Mouse (Mus musculus) embryonic facial prominence, embryonic 13.5 days (tissue): ENCODE measurements around the gene Mrpl23. TPM values are rescaled to one million over a fixed set of nuclear protein-coding genes. Genes with fewer than 3 reads are reported as not detected.

Experiments used
- ATAC-seq: fragments of 200-750 bp; cut with Nextera tagmentation; 2 replicates; pipeline ENCODE4 v1.8.0; 2017; ENCODE audit warnings: low read depth; ENCODE audit not compliant: insufficient number of reproducible peaks, insufficient read depth, low FRiP score, low TSS enrichment
- H3K27ac ChIP-seq: fragments of 300-500 bp; sonication (generic); 2 replicates; pipeline ENCODE4 v1.5.1; 2015; ENCODE audit warnings: moderate library complexity, mild to moderate bottlenecking, inconsistent platforms
- H3K27me3 ChIP-seq: fragments of 300-500 bp; sonication (generic); 2 replicates; pipeline ENCODE4 v1.6.1; 2015; ENCODE audit warnings: mild to moderate bottlenecking, inconsistent platforms
- H3K36me3 ChIP-seq: fragments of 300-500 bp; sonication (generic); 2 replicates; pipeline ENCODE4 v1.6.1; 2015; ENCODE audit warnings: mild to moderate bottlenecking, inconsistent platforms
- H3K4me1 ChIP-seq: fragments of 300-500 bp; sonication (generic); 2 replicates; pipeline ENCODE4 v1.6.1; 2015; ENCODE audit warnings: inconsistent platforms
- H3K4me2 ChIP-seq: fragments of 300-500 bp; sonication (generic); 2 replicates; pipeline ENCODE4 v1.6.1; 2015; ENCODE audit warnings: moderate library complexity, mild to moderate bottlenecking, inconsistent platforms
- H3K4me3 ChIP-seq: fragments of 300-500 bp; sonication (generic); 2 replicates; pipeline ENCODE4 v1.5.1; 2015; ENCODE audit warnings: mild to moderate bottlenecking, inconsistent platforms
- H3K9ac ChIP-seq: fragments of 300-500 bp; sonication (generic); 2 replicates; pipeline ENCODE4 v1.6.1; 2015; ENCODE audit warnings: mild to moderate bottlenecking, inconsistent platforms
- H3K9me3 ChIP-seq: fragments of 300-500 bp; sonication (generic); 2 replicates; pipeline ENCODE4 v1.6.1; 2016; ENCODE audit warnings: inconsistent platforms
- WGBS: fragments of 180-500 bp; shearing (Covaris S2); methylation state at CpG from one replicate; pipeline ENCODE4 v1.1.7; 2015; ENCODE audit warnings: mixed read lengths; 5-methylcytosine and 5-hydroxymethylcytosine counted together
- polyA plus RNA-seq: library from polyadenylated mRNA; unstranded; fragments of >200 nt; fragmentation: Nextera tagmentation; extraction: Ambion mirVana; gene quantifications from 2 replicates; pipeline ENCODE4 v1.2.1, GENCODE M21; 2015

Mrpl23 gene
- polyA plus RNA-seq, 1 experiment from 2014 or later, result 36.0 TPM

GRCm38 (mm10) chr7:142552591-142553416 lies 20.3 kb downstream of the Mrpl23 start:
- H3K4me2 ChIP-seq, result peak overlapping the region; percentile 16; the same call in 1 of the 2 replicates
- H3K4me1 ChIP-seq, result peaks cover 59% of the 10 kb centered on the region
- H3K9ac ChIP-seq, result peak overlapping the region; percentile 44
- no peak overlapping the region for H3K4me3 ChIP-seq
- peak; percentile 65 for ATAC-seq
- WGBS, result 17% methylated on average over 13 of the region's 13 CpGs
- no peaks in the 10 kb centered on the region for H3K27me3 ChIP-seq
- H3K27ac ChIP-seq, result peak overlapping the region; percentile 97
- H3K36me3 ChIP-seq, result no peaks in the 10 kb centered on the region
- no peaks in the 10 kb centered on the region for H3K9me3 ChIP-seq

GRCm38 (mm10) chr7:142553417-142554335 lies 21.2 kb downstream of the Mrpl23 start:
- H3K4me1 ChIP-seq, result peaks cover 55% of the 10 kb centered on the region
- WGBS, result 10% methylated on average over 11 of the region's 11 CpGs
- peak overlapping the region; percentile 44; the same call in 1 of the 2 replicates for H3K9ac ChIP-seq
- H3K4me2 ChIP-seq, result peak overlapping the region; percentile 16; the same call in 1 of the 2 replicates
- H3K9me3 ChIP-seq, result no peaks in the 10 kb centered on the region
- ATAC-seq, result no peak
- H3K27ac ChIP-seq, result peak overlapping the region; percentile 97
- no peaks in the 10 kb centered on the region for H3K27me3 ChIP-seq
- H3K36me3 ChIP-seq, result no peaks in the 10 kb centered on the region
- no peak overlapping the region for H3K4me3 ChIP-seq

- Histone ChIP-seq H3K9me3 (no peaks in the 10 kb centered on the region), H3K9ac (no peak overlapping the region), H3K36me3 (no peaks in the 10 kb centered on the region), H3K4me3 (no peak overlapping the region), H3K4me1 (peaks cover 60% of the 10 kb centered on the region), H3K27ac (peak overlapping the region; percentile 97), H3K27me3 (no peaks in the 10 kb centered on the region), H3K4me2 (peak overlapping the region; percentile 9; the same call in 1 of the 2 replicates)
- WGBS, result 4% methylated on average over 1 of the region's 1 CpGs
- no peak for ATAC-seq
Observed at GRCm38 (mm10) chr7:142554625-142555024, 22.1 kb downstream of the Mrpl23 start.

GRCm38 (mm10) chr7:142555366-142556088 lies 23.0 kb downstream of the Mrpl23 start:
- no peaks in the 10 kb centered on the region for H3K9me3 ChIP-seq
- peak overlapping the region; percentile 97; the same call in 1 of the 2 replicates for H3K27ac ChIP-seq
- H3K4me2 ChIP-seq, result no peak overlapping the region
- peaks cover 66% of the 10 kb centered on the region for H3K4me1 ChIP-seq
- H3K36me3 ChIP-seq, result no peaks in the 10 kb centered on the region
- no peak overlapping the region for H3K9ac ChIP-seq
- 79% methylated on average over 8 of the region's 8 CpGs for WGBS
- ATAC-seq, result no peak
- H3K27me3 ChIP-seq, result no peaks in the 10 kb centered on the region
- no peak overlapping the region for H3K4me3 ChIP-seq

GRCm38 (mm10) chr7:142556089-142556476 lies 23.6 kb downstream of the Mrpl23 start:
- Histone ChIP-seq H3K27me3 (no peaks in the 10 kb centered on the region), H3K9me3 (no peaks in the 10 kb centered on the region), H3K9ac (no peak overlapping the region), H3K4me3 (no peak overlapping the region), H3K27ac (no peak overlapping the region), H3K4me1 (peaks cover 69% of the 10 kb centered on the region), H3K36me3 (no peaks in the 10 kb centered on the region), H3K4me2 (no peak overlapping the region)
- WGBS, result 95% methylated on average over 2 of the region's 2 CpGs
- no peak for ATAC-seq

- no peak overlapping the region for H3K27ac ChIP-seq
- H3K9ac ChIP-seq, result no peak overlapping the region
- no peak overlapping the region for H3K4me2 ChIP-seq
- H3K36me3 ChIP-seq, result no peaks in the 10 kb centered on the region
- H3K4me3 ChIP-seq, result no peak overlapping the region
- WGBS, result 30% methylated on average over 6 of the region's 6 CpGs
- H3K27me3 ChIP-seq, result no peaks in the 10 kb centered on the region
- ATAC-seq, result no peak
- peaks cover 73% of the 10 kb centered on the region for H3K4me1 ChIP-seq
- H3K9me3 ChIP-seq, result no peaks in the 10 kb centered on the region
Observed at GRCm38 (mm10) chr7:142557696-142558095, 25.2 kb downstream of the Mrpl23 start.

GRCm38 (mm10) chr7:142558511-142559146 lies 26.1 kb downstream of the Mrpl23 start:
- no peak overlapping the region for H3K4me2 ChIP-seq
- no peaks in the 10 kb centered on the region for H3K36me3 ChIP-seq
- no peak overlapping the region for H3K4me3 ChIP-seq
- H3K27me3 ChIP-seq, result no peaks in the 10 kb centered on the region
- H3K9ac ChIP-seq, result no peak overlapping the region
- H3K9me3 ChIP-seq, result no peaks in the 10 kb centered on the region
- peaks cover 73% of the 10 kb centered on the region for H3K4me1 ChIP-seq
- 91% methylated on average over 9 of the region's 9 CpGs for WGBS
- peak overlapping the region; percentile 62; the same call in 1 of the 2 replicates for H3K27ac ChIP-seq
- no peak for ATAC-seq

GRCm38 (mm10) chr7:142559651-142560175 lies 27.2 kb downstream of the Mrpl23 start:
- Histone ChIP-seq H3K27ac (peak overlapping the region; percentile 75), H3K4me3 (no peak overlapping the region), H3K4me2 (no peak overlapping the region), H3K27me3 (no peaks in the 10 kb centered on the region), H3K9ac (no peak overlapping the region), H3K4me1 (peaks cover 72% of the 10 kb centered on the region), H3K9me3 (no peaks in the 10 kb centered on the region), H3K36me3 (no peaks in the 10 kb centered on the region)
- whole genome bisulfite sequencing, result 16% methylated on average over 5 of the region's 5 CpGs
- ATAC-seq, result no peak

- no peak for ATAC-seq
- H3K27me3 ChIP-seq, result no peaks in the 10 kb centered on the region
- H3K9me3 ChIP-seq, result no peaks in the 10 kb centered on the region
- peak overlapping the region; percentile 75 for H3K27ac ChIP-seq
- WGBS, result 31% methylated on average over 18 of the region's 18 CpGs
- H3K4me1 ChIP-seq, result peaks cover 68% of the 10 kb centered on the region
- H3K4me3 ChIP-seq, result no peak overlapping the region
- H3K9ac ChIP-seq, result no peak overlapping the region; the same call in 1 of the 2 replicates
- no peaks in the 10 kb centered on the region for H3K36me3 ChIP-seq
- no peak overlapping the region for H3K4me2 ChIP-seq
Observed at GRCm38 (mm10) chr7:142560942-142561855, 28.7 kb downstream of the Mrpl23 start.

GRCm38 (mm10) chr7:142561856-142562404 lies 29.4 kb downstream of the Mrpl23 start:
- H3K9me3 ChIP-seq, result no peaks in the 10 kb centered on the region
- H3K4me1 ChIP-seq, result peaks cover 68% of the 10 kb centered on the region
- H3K27me3 ChIP-seq, result no peaks in the 10 kb centered on the region
- H3K4me2 ChIP-seq, result no peak overlapping the region
- H3K36me3 ChIP-seq, result no peaks in the 10 kb centered on the region
- H3K27ac ChIP-seq, result peak overlapping the region; percentile 75
- H3K4me3 ChIP-seq, result no peak overlapping the region
- ATAC-seq, result no peak
- no peak overlapping the region; the same call in 1 of the 2 replicates for H3K9ac ChIP-seq
- whole genome bisulfite sequencing, result 47% methylated on average over 4 of the region's 4 CpGs
